Mouse (Mus musculus) T-cell, adult 2 months (primary cell): Measurements from ENCODE around the gene Iqcf3.
A peak's percentile ranks its signal among the peaks of the same experiment; 100 is the strongest.
"Not testable (repeated sequence)": the region's sequence is repeated elsewhere in the genome, so short reads cannot be mapped to it uniquely, and the experiment has no call there.

Source experiments
- DNase-seq: peaks from one replicate; pipeline ENCODE4 v3.0.0; 2022; ENCODE audit warnings: low spot score

The Iqcf3 gene

GRCm38 (mm10) chr9:106504246-106504645 lies 57.2 kb downstream of the Iqcf3 start:
- DNase-seq = no peak

GRCm38 (mm10) chr9:106501846-106502245 lies 59.6 kb downstream of the Iqcf3 start:
- DNase-seq = no peak

GRCm38 (mm10) chr9:106499667-106500066 lies 61.8 kb downstream of the Iqcf3 start, which contains the start of gene Iqcf1:
Gene Iqcf1 (plus strand): TSS chr9:106499967.
- no peak for DNase-seq

- DNase-seq = not testable (repeated sequence)
Observed at GRCm38 (mm10) chr9:106487602-106488001, 73.8 kb downstream of the Iqcf3 start.

GRCm38 (mm10) chr9:106485076-106485475 lies 76.4 kb downstream of the Iqcf3 start:
- no peak for DNase-seq

- DNase-seq = no peak
Observed at GRCm38 (mm10) chr9:106483606-106484005, 77.8 kb downstream of the Iqcf3 start.

- DNase-seq = no peak
Observed at GRCm38 (mm10) chr9:106483136-106483535, 78.3 kb downstream of the Iqcf3 start.

GRCm38 (mm10) chr9:106482578-106483115 lies 78.8 kb downstream of the Iqcf3 start:
- DNase-seq = no peak

- DNase-seq = no peak
Observed at GRCm38 (mm10) chr9:106481676-106482075, 79.8 kb downstream of the Iqcf3 start.

GRCm38 (mm10) chr9:106481075-106481474 lies 80.4 kb downstream of the Iqcf3 start:
- DNase-seq = no peak

- DNase-seq = no peak
Observed at GRCm38 (mm10) chr9:106480541-106480940, 80.9 kb downstream of the Iqcf3 start.

GRCm38 (mm10) chr9:106478101-106478500 lies 83.3 kb downstream of the Iqcf3 start:
- no peak for DNase-seq

GRCm38 (mm10) chr9:106477649-106478048 lies 83.8 kb downstream of the Iqcf3 start:
- DNase-seq = no peak

- DNase-seq = peak; percentile 100
Observed at GRCm38 (mm10) chr9:106476924-106477484, 84.4 kb downstream of the Iqcf3 start, which contains the start of gene Parp3. Gene Parp3 (minus strand): TSS chr9:106476949.

GRCm38 (mm10) chr9:106476002-106476923 lies 85.2 kb downstream of the Iqcf3 start:
- peak; percentile 67 for DNase-seq

GRCm38 (mm10) chr9:106475663-106476001 lies 85.8 kb downstream of the Iqcf3 start, which contains the start of gene Rrp9:
Gene Rrp9 (plus strand): TSS chr9:106475963.
- DNase-seq = no peak

- DNase-seq = peak; percentile 1
Observed at GRCm38 (mm10) chr9:106475046-106475445, 86.4 kb downstream of the Iqcf3 start.

- peak; percentile 56 for DNase-seq
Observed at GRCm38 (mm10) chr9:106474456-106474855, 87.0 kb downstream of the Iqcf3 start.

GRCm38 (mm10) chr9:106473753-106474105 lies 87.7 kb downstream of the Iqcf3 start:
- no peak for DNase-seq

- no peak for DNase-seq
Observed at GRCm38 (mm10) chr9:106473081-106473752, 88.2 kb downstream of the Iqcf3 start.

- no peak for DNase-seq
Observed at GRCm38 (mm10) chr9:106472321-106472720, 89.1 kb downstream of the Iqcf3 start.

GRCm38 (mm10) chr9:106471892-106472291 lies 89.5 kb downstream of the Iqcf3 start:
- DNase-seq = no peak
